Mouse (Mus musculus) G1E-ER4 (cell line): Measurements from ENCODE around the gene Stx12. TPM values are rescaled to one million over a fixed set of nuclear protein-coding genes. Genes with fewer than 3 reads are reported as not detected.

Experiments used
- GATA1 ChIP-seq: IDR thresholded peaks from one replicate; pipeline ENCODE4 v1.8.0; 2012; ENCODE audit warnings: low read length, inconsistent platforms
- polyA plus RNA-seq: library from polyadenylated mRNA; stranded (reverse); fragments of >175 nt; gene quantifications from 2 replicates; pipeline ENCODE4 v1.2.3, GENCODE M21; 2012

Stx12 gene
- polyA plus RNA-seq, 1 experiment, result 7.0 TPM

- TF ChIP-seq GATA1, result no peak
Measured at GRCm38 (mm10) chr4:132807771-132808641, 76.3 kb downstream of the Stx12 start.

- no peak for TF ChIP-seq GATA1
Measured at GRCm38 (mm10) chr4:132806620-132807191, 77.6 kb downstream of the Stx12 start.

GRCm38 (mm10) chr4:132805599-132806197, 78.6 kb downstream of the Stx12 start:
- no peak for TF ChIP-seq GATA1

GRCm38 (mm10) chr4:132805146-132805545, 79.2 kb downstream of the Stx12 start:
- TF ChIP-seq GATA1, result no peak

GRCm38 (mm10) chr4:132804331-132804730, 80.0 kb downstream of the Stx12 start:
- no peak for TF ChIP-seq GATA1

GRCm38 (mm10) chr4:132803876-132804275, 80.4 kb downstream of the Stx12 start:
- no peak for TF ChIP-seq GATA1

Other genes with a start within 250 kb of the Stx12 start
- 2.4 and 3.3 TPM in 2 replicates for gene Eya3, start 245.5 kb downstream of the Stx12 start, polyA plus RNA-seq
- 0.70 and 0.84 TPM in 2 replicates for gene Xkr8, start 152.0 kb downstream of the Stx12 start, polyA plus RNA-seq
- gene Smpdl3b, start 127.3 kb downstream of the Stx12 start, polyA plus RNA-seq, result 0.08 TPM in 2 replicates
- gene Rpa2, start 116.2 kb downstream of the Stx12 start, polyA plus RNA-seq, result 86.1 and 88.1 TPM in 2 replicates
- gene Themis2, start 88.1 kb downstream of the Stx12 start, polyA plus RNA-seq, result not detected in 2 replicates
- gene Ppp1r8, start 41.3 kb downstream of the Stx12 start, polyA plus RNA-seq, result 59.8 and 60.6 TPM in 2 replicates
- 16.4 and 23.0 TPM in 2 replicates for gene Fam76a, start 38.0 kb upstream of the Stx12 start, polyA plus RNA-seq
- not detected in 2 replicates for gene Fgr, start 89.6 kb upstream of the Stx12 start, polyA plus RNA-seq
- gene Ahdc1, start 126.8 kb upstream of the Stx12 start, polyA plus RNA-seq, result 21.6 and 23.9 TPM in 2 replicates
- 50.3 and 57.3 TPM in 2 replicates for gene Wasf2, start 246.0 kb upstream of the Stx12 start, polyA plus RNA-seq